ENCODE assay signal across 9 mouse cellular contexts in genomic region chr3:118430631-118430906, GRCm38 (mm10).
DNase-seq lines count a peak whose midpoint lies in the region; ATAC-seq and TF ChIP-seq lines count a peak whose summit lies in the region.
"Had no signal": no experiment of that assay in that cellular context is flagged by ENCODE, and none has a peak within 500 bp of the region (broad histone marks: within the 10 kb centered on the region; RNA-seq: fewer than 3 reads in every experiment).

No protein-coding gene starts in this region.

- 0% methylated on average over 7 of the region's 7 CpGs for WGBS in lung, embryonic 14.5 days
- under 1% methylated on average over 7 of the region's 7 CpGs for WGBS in forebrain, embryonic 14.5 days
- WGBS in limb, embryonic 10.5 days = 2% methylated on average over 7 of the region's 7 CpGs
- WGBS in stomach, embryonic 14.5 days = 2% methylated on average over 7 of the region's 7 CpGs

- no peaks in the 10 kb centered on the region for H3K9me3 ChIP-seq in lung, embryonic 14.5 days (ENCODE audit: low read depth, low read length)
- no peaks in the 10 kb centered on the region for H3K9me3 ChIP-seq in forebrain, embryonic 14.5 days (replicated peaks; ENCODE audit: control insufficient read depth, low read length)
- no peaks in the 10 kb centered on the region for H3K9me3 ChIP-seq in limb, embryonic 10.5 days (replicated peaks)
- H3K9me3 ChIP-seq in stomach, embryonic 14.5 days (ENCODE audit: control insufficient read depth, low read depth, low read length) = no peaks in the 10 kb centered on the region

- no peak overlapping the region for H3K27ac ChIP-seq in lung, embryonic 14.5 days (ENCODE audit: low read depth)
- H3K27ac ChIP-seq in forebrain, embryonic 14.5 days (ENCODE audit: low read depth, low read length) = peak overlapping the region; percentile 88
- no peak overlapping the region for H3K27ac ChIP-seq in limb, embryonic 10.5 days
- H3K27ac ChIP-seq in stomach, embryonic 14.5 days (ENCODE audit: low read length) = no peak overlapping the region

- no peak for TF ChIP-seq CTCF in lung, embryonic 14.5 days (IDR thresholded peaks at IDR 0.05; ENCODE audit: low read depth)

- intact Hi-C loops in gastrocnemius, postnatal 14 days (cut with DNase I; ENCODE audit: low total_unique reads) = no loop called here

- H3K9ac ChIP-seq in lung, embryonic 14.5 days = no peak overlapping the region
- H3K9ac ChIP-seq in forebrain, embryonic 14.5 days (ENCODE audit: low read length) = peak overlapping the region; percentile 70
- no peak overlapping the region for H3K9ac ChIP-seq in stomach, embryonic 14.5 days (replicated peaks; ENCODE audit: low read depth, low read length)

- 0 out of 2 replicates have a peak, but pooled peaks cover 4% of the 10 kb centered on the region for H3K4me1 ChIP-seq in lung, embryonic 14.5 days (ENCODE audit: insufficient read depth)
- H3K4me1 ChIP-seq in forebrain, embryonic 14.5 days (ENCODE audit: control insufficient read depth, insufficient read depth, low read length) = peaks cover 10% of the 10 kb centered on the region
- H3K4me1 ChIP-seq in limb, embryonic 10.5 days = peaks cover 46% of the 10 kb centered on the region
- peaks cover 14% of the 10 kb centered on the region; the same call in 1 of the 2 replicates for H3K4me1 ChIP-seq in stomach, embryonic 14.5 days (ENCODE audit: control insufficient read depth, insufficient read depth, low read length)

- H3K4me2 ChIP-seq in lung, embryonic 14.5 days = peak overlapping the region; percentile 49; the same call in 1 of the 2 replicates
- peak overlapping the region; percentile 95 for H3K4me2 ChIP-seq in forebrain, embryonic 14.5 days (ENCODE audit: low read length)
- peak overlapping the region; percentile 45 for H3K4me2 ChIP-seq in stomach, embryonic 14.5 days (replicated peaks; ENCODE audit: low read depth, low read length)

- H3K4me3 ChIP-seq in lung, embryonic 14.5 days (ENCODE audit: low read depth, low read length) = peak overlapping the region; percentile 14; the same call in 1 of the 2 replicates
- H3K4me3 ChIP-seq in forebrain, embryonic 14.5 days (ENCODE audit: low read depth, low read length) = peak overlapping the region; percentile 41
- peak overlapping the region; percentile 49 for H3K4me3 ChIP-seq in limb, embryonic 10.5 days
- peak overlapping the region; percentile 18 for H3K4me3 ChIP-seq in stomach, embryonic 14.5 days (ENCODE audit: low read depth, low read length)

- no peak for ATAC-seq in lung, embryonic 14.5 days (ENCODE audit: insufficient read depth)
- peak; percentile 10; the same call in 1 of the 2 replicates for ATAC-seq in forebrain, embryonic 14.5 days
- ATAC-seq in stomach, embryonic 14.5 days (ENCODE audit: insufficient number of reproducible peaks, insufficient read depth, low FRiP score, low read depth) = no peak
- ATAC-seq: Patski had no signal

- H3K27me3 ChIP-seq in lung, embryonic 14.5 days (ENCODE audit: insufficient read depth, low read length) = peaks cover 48% of the 10 kb centered on the region
- no peaks in the 10 kb centered on the region for H3K27me3 ChIP-seq in forebrain, embryonic 14.5 days (replicated peaks; ENCODE audit: control insufficient read depth, insufficient read depth, low read length)
- peaks cover 70% of the 10 kb centered on the region for H3K27me3 ChIP-seq in limb, embryonic 10.5 days (ENCODE audit: low read depth, poor library complexity, severe bottlenecking)
- H3K27me3 ChIP-seq in stomach, embryonic 14.5 days (ENCODE audit: control insufficient read depth, insufficient read depth, low read length) = peaks cover 11% of the 10 kb centered on the region

- no peaks in the 10 kb centered on the region for H3K36me3 ChIP-seq in lung, embryonic 14.5 days (ENCODE audit: insufficient read depth)
- H3K36me3 ChIP-seq in forebrain, embryonic 14.5 days (ENCODE audit: control insufficient read depth, insufficient read depth, low read length) = no peaks in the 10 kb centered on the region
- no peaks in the 10 kb centered on the region for H3K36me3 ChIP-seq in limb, embryonic 10.5 days
- no peaks in the 10 kb centered on the region for H3K36me3 ChIP-seq in stomach, embryonic 14.5 days (ENCODE audit: control insufficient read depth, insufficient read depth, low read length)

- no peak for DNase-seq in lung, embryonic 14.5 days
- DNase-seq in lung, postnatal 10 days = no peak
- no peak for DNase-seq in forebrain, embryonic 14.5 days (ENCODE audit: low spot score)
- DNase-seq in limb, embryonic 10.5 days (ENCODE audit: low spot score) = no peak
- no peak for DNase-seq in gastrocnemius, postnatal 14 days
- DNase-seq in yolk sac, embryonic 10.5 days (ENCODE audit: low spot score) = no peak
- DNase-seq: gastrocnemius, postnatal 25 days had no signal

Comparison
In these comparisons a context has a peak if more than half of its experiments do, and no peak if none do; other contexts are left out.
1. H3K4me2 ChIP-seq: peak in every context shown above with its lines; median percentile 95 in forebrain, embryonic 14.5 days; 49 in lung, embryonic 14.5 days; 45 in stomach, embryonic 14.5 days.